Mouse (Mus musculus) liver, adult 2 months (tissue): ENCODE results near the gene Mgat5b.

Experiments
- CTCF ChIP-seq: fragments of 200-500 bp; IDR thresholded peaks from 2 replicates; pipeline ENCODE4 v1.5.1; 2011; ENCODE audit warnings: low read depth, low read length, control low read depth
- POLR2A ChIP-seq: fragments of 200-500 bp; IDR thresholded peaks from 2 replicates; pipeline ENCODE4 v1.6.1; 2011; ENCODE audit warnings: low read length, control low read depth; ENCODE audit not compliant: insufficient read depth; ENCODE audit errors: extremely low read depth

DNA sequence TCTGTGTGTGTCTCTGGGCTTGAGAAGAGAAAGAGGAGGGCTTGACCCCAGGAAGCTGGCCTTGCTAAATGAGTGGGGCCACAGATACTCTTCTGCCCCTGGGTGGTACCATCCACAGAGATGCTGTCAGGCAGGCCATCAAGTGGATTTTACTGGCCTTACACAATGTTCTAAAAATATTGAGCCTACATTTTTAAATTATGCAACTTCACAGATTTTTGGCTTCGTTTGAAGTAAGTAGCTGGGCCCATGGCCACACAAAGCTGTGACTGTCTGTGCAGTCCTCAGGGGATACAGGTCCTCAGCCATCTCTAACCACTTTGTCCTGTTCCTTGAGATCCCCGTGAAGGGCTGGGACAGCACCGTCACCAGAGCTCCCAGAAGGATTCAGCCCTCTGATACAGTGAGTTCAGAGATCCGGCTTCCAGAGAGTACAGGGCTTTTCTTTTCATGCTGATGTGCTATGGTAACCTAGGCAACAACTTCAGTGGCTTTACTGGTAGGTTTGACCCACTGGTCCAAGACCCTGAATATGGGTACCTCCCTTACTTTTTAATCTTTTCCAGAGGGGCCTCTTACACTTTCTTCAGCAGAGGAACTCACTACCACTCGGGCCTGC, 4.3 kb upstream of the Mgat5b start:
- no peak for TF ChIP-seq CTCF
- TF ChIP-seq POLR2A, result no peak
